Mouse (Mus musculus) kidney, adult 10 weeks (tissue): ENCODE measurements around the gene Hpd. TPM values are rescaled to one million over a fixed set of nuclear protein-coding genes. Genes with fewer than 3 reads are reported as not detected.

Source experiments
- polyA plus RNA-seq: library from polyadenylated mRNA; stranded (reverse); fragments of 350-450 nt; fragmentation: Illumina TruSeq; extraction: RNeasy Lipid Tissue Mini Kit (QIAGEN cat#74804); gene quantifications from one replicate; pipeline ENCODE4 v1.2.3, GENCODE M21; 2014; ENCODE audit warnings: low read depth, low replicate concordance

The Hpd gene
- polyA plus RNA-seq: 48.6 TPM

GRCm38 (mm10) chr5:123182651-123183050 is at the start of gene Hpd:
Gene Hpd, minus strand, starts transcription at chr5:123182727.

DNA sequence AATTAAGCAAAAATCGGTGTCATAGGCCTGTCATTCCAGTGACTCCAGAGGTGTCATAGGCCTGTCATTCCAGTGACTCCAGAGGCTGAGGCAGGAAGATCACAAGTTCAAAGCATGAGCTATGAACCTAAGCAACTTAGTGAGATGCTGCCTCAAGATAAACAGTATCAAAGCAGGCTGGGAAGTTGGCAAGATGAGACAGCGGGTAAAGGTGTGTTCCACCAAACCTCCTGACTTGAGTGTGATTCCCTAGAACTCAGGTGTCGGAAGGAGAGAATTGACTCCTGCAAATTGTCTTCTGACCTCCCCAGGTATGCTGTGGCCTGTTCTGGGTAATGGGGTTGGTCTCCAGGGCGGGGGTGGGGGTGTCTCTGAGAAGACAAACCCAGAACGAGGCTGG is 13.2 kb downstream of the Hpd start, which contains the start of gene Psmd9:
Gene Psmd9 (plus strand): TSS at position 130 of the 400 bp plus-strand sequence.

GRCm38 (mm10) chr5:123142161-123143157 is 40.1 kb downstream of the Hpd start, which contains the start of gene Setd1b:
Gene Setd1b, plus strand, starts transcription at chr5:123142193.

GRCm38 (mm10) chr5:123132308-123133071 is 50.0 kb downstream of the Hpd start, which contains the start of gene Rhof:
Gene Rhof, minus strand, starts transcription at chr5:123132692.

Other genes starting within 250 kb of the Hpd start
- 15.8 TPM for gene Kdm2b, start 192.9 kb downstream of the Hpd start, polyA plus RNA-seq
- gene Orai1, start 167.7 kb downstream of the Hpd start, polyA plus RNA-seq: 2.4 TPM
- gene Morn3, start 135.7 kb downstream of the Hpd start, polyA plus RNA-seq: not detected
- gene Tmem120b, start 114.3 kb downstream of the Hpd start, polyA plus RNA-seq: 4.0 TPM
- gene Rhof, start 50.0 kb downstream of the Hpd start, polyA plus RNA-seq: not detected
- gene Setd1b, start 40.5 kb downstream of the Hpd start, polyA plus RNA-seq: 1.6 TPM
- 7.2 TPM for gene Psmd9, start 13.3 kb downstream of the Hpd start, polyA plus RNA-seq
- gene Wdr66, start 69.4 kb upstream of the Hpd start, polyA plus RNA-seq: 0.97 TPM
- gene Bcl7a, start 161.1 kb upstream of the Hpd start, polyA plus RNA-seq: 13.9 TPM
- 4.8 TPM for gene Mlxip, start 212.1 kb upstream of the Hpd start, polyA plus RNA-seq